Mouse (Mus musculus) neural tube, embryonic 15.5 days (tissue): ENCODE measurements around the gene Eef1b2. TPM values are rescaled to one million over a fixed set of nuclear protein-coding genes. Genes with fewer than 3 reads are reported as not detected.
A peak's percentile ranks its signal among the peaks of the same experiment; 100 is the strongest.

Experiments used
- ATAC-seq: fragments of 200-750 bp; cut with Nextera tagmentation; 2 replicates; pipeline ENCODE4 v1.8.0; 2017; ENCODE audit warnings: mild to moderate bottlenecking, moderate TSS enrichment, moderate library complexity; ENCODE audit not compliant: low FRiP score
- H3K27ac ChIP-seq: fragments of 300-500 bp; sonication (generic); replicated peaks from 2 replicates; pipeline ENCODE4 v1.5.1; 2015; ENCODE audit warnings: mild to moderate bottlenecking, inconsistent platforms
- H3K27me3 ChIP-seq: fragments of 300-500 bp; sonication (generic); replicated peaks from 2 replicates; pipeline ENCODE4 v1.6.1; 2015; ENCODE audit warnings: inconsistent platforms
- H3K36me3 ChIP-seq: fragments of 300-500 bp; sonication (generic); 2 replicates; pipeline ENCODE4 v1.6.1; 2015; ENCODE audit warnings: inconsistent platforms
- H3K4me1 ChIP-seq: fragments of 300-500 bp; sonication (generic); 2 replicates; pipeline ENCODE4 v1.6.1; 2015; ENCODE audit warnings: inconsistent platforms
- H3K4me2 ChIP-seq: fragments of 300-500 bp; sonication (generic); 2 replicates; pipeline ENCODE4 v1.6.1; 2015; ENCODE audit warnings: inconsistent platforms, mild to moderate bottlenecking, moderate library complexity
- H3K4me3 ChIP-seq: fragments of 300-500 bp; sonication (generic); replicated peaks from 2 replicates; pipeline ENCODE4 v1.5.1; 2015; ENCODE audit warnings: mild to moderate bottlenecking, inconsistent platforms
- H3K9ac ChIP-seq: fragments of 300-500 bp; sonication (generic); replicated peaks from 2 replicates; pipeline ENCODE4 v1.6.1; 2015; ENCODE audit warnings: mild to moderate bottlenecking, inconsistent platforms
- H3K9me3 ChIP-seq: fragments of 300-500 bp; sonication (generic); replicated peaks from 2 replicates; pipeline ENCODE4 v1.6.1; 2016; ENCODE audit warnings: inconsistent platforms
- WGBS: fragments of 180-500 bp; shearing (Covaris S2); methylation state at CpG from one replicate; pipeline ENCODE4 v1.1.7; 2015; ENCODE audit warnings: mixed read lengths; 5-methylcytosine and 5-hydroxymethylcytosine counted together
- polyA plus RNA-seq: library from polyadenylated mRNA; unstranded; fragments of >200 nt; fragmentation: Nextera tagmentation; extraction: Ambion mirVana; gene quantifications from 2 replicates; pipeline ENCODE4 v1.2.1, GENCODE M21; 2015

Eef1b2 gene
- polyA plus RNA-seq, 1 experiment from 2014 or later, result 484 TPM

DNA sequence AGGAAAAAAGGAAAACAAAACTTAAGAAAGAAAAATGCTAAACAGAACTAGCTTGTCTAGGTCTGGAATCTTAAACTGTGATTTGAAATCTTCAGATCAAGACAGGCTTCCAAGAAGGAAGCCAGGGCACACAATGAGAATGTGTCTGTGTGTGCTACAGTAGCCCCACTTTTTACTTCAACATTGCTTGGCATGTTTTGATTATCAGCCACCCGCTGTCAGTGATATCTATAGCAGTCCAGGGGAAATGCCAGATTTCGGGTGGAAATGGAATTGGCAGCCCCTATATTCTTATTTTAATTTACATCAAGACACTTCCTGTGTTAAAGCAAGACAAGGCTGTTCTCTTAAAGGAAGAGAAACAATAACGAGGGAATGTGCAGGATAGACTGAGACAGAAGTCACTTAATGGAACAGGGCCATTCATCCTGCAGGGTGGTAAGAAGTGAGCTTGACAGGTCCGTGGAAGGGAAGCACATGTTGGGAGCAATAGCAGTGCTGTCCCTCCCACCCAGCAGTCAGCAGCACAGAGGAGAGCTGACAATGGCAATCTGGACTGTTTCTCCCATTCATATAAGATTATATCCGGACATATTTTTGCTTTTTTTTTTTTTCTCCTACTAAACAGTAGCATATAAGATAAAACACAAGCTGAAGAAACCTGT is 19.4 kb downstream of the Eef1b2 start:
- Histone ChIP-seq H3K9ac (no peak overlapping the region), H3K27me3 (no peaks in the 10 kb centered on the region), H3K9me3 (no peaks in the 10 kb centered on the region), H3K4me1 (no peaks in the 10 kb centered on the region), H3K4me2 (no peak overlapping the region), H3K27ac (no peak overlapping the region), H3K4me3 (no peak overlapping the region), H3K36me3 (no peaks in the 10 kb centered on the region)
- ATAC-seq, result no peak
- 74% methylated on average over 5 of the region's 5 CpGs for WGBS

DNA sequence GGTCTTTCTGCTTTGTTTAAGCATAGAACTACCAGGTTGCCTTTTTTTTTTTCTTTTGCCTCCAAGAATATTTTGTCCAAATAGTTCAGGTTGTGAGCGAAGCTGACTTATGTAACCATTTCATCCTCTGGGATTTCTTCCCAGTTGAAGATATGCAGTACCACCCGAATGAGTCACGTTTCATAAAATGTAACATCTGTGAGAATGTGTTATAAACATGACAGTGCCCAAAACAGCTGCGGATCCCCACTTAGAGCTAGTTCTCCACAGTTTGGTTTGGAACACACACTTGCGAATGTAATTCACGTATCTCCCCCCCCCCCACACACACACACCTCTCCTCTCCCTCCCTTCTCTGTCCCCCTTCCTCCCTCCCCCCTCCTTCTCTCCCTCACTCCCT is 22.8 kb downstream of the Eef1b2 start:
- 92% methylated on average over 6 of the region's 6 CpGs for WGBS
- H3K9ac ChIP-seq, result no peak overlapping the region

DNA sequence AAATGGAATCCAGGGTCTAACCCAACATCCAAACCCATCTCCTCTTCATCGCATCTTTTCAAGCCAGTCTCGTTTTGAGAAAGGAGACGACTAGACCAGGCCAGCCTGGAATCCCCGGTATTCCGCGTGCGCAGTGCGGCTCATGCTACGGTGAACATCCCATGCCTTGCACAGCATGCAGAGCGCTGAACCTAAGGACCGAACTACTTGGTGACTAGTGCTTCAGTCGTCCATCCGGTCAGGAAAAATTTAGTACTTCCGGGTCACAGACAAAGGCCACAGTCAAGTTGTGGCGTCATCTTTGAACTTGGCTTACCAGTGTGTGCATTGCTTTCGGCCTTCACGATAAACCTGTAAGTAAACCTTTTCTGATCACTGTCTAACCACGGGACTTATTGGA is 23.7 kb downstream of the Eef1b2 start:
- Histone ChIP-seq H3K9ac (no peak overlapping the region), H3K36me3 (no peaks in the 10 kb centered on the region), H3K4me3 (no peak overlapping the region), H3K9me3 (no peaks in the 10 kb centered on the region), H3K4me1 (peaks cover 13% of the 10 kb centered on the region), H3K27ac (no peak overlapping the region), H3K27me3 (no peaks in the 10 kb centered on the region), H3K4me2 (no peak overlapping the region)
- 97% methylated on average over 18 of the region's 18 CpGs for WGBS
- no peak for ATAC-seq

More for the DNA sequence above, 22.8 kb downstream of the Eef1b2 start:
- no peak overlapping the region for H3K4me3 ChIP-seq
- H3K27me3 ChIP-seq, result no peaks in the 10 kb centered on the region
- ATAC-seq, result no peak
- H3K36me3 ChIP-seq, result no peaks in the 10 kb centered on the region
- H3K9me3 ChIP-seq, result no peaks in the 10 kb centered on the region
- no peak overlapping the region for H3K4me2 ChIP-seq
- H3K27ac ChIP-seq, result no peak overlapping the region
- peaks cover 10% of the 10 kb centered on the region for H3K4me1 ChIP-seq

DNA sequence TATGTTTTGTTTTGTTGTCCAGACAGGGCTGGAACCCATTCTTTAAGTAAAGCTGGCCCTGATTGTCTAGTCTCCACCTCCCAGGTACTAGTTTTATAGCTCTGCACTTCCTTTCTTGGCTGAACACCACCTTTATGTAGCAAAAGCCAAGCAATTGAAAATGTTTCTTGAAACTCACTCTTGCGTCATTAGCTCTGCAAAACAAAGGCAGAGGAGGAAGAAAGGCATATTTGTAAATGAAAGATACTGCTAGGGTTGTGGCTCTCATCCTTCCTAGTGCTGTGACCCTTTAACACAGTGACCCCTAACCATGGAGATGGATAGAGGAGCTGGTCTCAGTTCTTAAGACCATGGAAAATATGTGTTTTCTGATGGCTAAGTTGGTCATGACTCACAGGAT is 25.0 kb downstream of the Eef1b2 start:
- H3K4me2 ChIP-seq, result no peak overlapping the region
- ATAC-seq, result no peak
- no peak overlapping the region for H3K27ac ChIP-seq
- H3K36me3 ChIP-seq, result no peaks in the 10 kb centered on the region
- peaks cover 13% of the 10 kb centered on the region for H3K4me1 ChIP-seq
- WGBS, result 68% methylated on average over 1 of the region's 1 CpGs
- H3K9ac ChIP-seq, result no peak overlapping the region
- H3K27me3 ChIP-seq, result no peaks in the 10 kb centered on the region
- no peak overlapping the region for H3K4me3 ChIP-seq
- no peaks in the 10 kb centered on the region for H3K9me3 ChIP-seq

DNA sequence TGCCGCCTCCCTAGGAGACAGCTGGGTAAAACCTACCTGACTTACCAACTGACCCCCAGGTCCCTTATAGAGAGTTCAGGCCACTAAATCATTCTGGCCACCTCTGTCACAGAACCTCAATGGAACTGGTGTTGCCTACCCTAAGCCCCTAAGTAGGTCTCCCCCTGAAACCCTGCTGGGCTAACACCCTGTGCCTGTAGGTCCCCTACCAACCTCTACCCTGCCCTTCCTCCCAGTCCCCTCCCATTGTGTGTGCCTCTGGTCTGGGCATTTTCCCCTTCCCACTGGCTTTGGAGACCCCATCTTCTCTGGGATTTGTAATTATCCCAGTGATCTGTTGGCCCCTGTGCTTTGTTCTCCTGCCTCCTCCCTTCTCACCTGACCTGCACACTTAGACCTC is 26.8 kb downstream of the Eef1b2 start:
- Histone ChIP-seq H3K27ac (peak overlapping the region; percentile 76), H3K4me2 (no peak overlapping the region), H3K4me3 (no peak overlapping the region), H3K4me1 (peaks cover 13% of the 10 kb centered on the region), H3K9me3 (no peaks in the 10 kb centered on the region), H3K27me3 (no peaks in the 10 kb centered on the region), H3K9ac (no peak overlapping the region), H3K36me3 (no peaks in the 10 kb centered on the region)
- WGBS, result 71% methylated on average over 1 of the region's 1 CpGs
- ATAC-seq, result peak; percentile 69; the same call in 1 of the 2 replicates

DNA sequence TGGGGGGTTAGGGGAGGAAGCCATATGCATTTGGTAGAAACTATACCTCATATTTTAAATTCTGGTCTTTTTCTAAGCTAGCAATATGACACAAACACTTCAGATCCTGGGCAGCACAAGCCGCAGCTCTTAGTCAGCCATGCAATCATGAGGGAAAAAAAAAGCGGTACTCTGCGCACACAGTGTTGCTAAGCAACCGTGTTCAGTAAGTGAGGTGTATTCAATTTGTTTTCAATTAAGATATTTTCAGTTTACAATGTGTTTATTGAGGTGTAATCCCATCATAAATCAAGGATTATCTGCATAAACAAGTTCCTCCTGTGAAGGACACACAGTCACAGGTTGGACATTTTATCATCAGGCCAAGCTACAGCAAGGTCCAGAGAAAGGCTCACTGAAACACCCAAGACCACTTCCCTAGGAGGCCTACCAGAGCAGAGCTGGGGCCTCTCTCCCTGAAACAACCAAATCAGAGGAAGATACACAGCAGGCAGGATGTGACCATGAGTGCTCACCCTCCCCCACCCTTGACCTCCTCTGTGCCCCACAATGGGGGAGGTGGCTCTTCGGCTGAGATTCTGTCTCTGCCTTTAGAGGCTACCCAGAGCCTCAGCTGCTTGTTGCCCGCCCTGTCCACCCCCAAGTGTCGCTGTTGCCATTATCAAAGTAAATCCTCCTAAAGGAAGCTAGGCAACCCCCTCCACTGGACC is 27.5 kb downstream of the Eef1b2 start:
- no peaks in the 10 kb centered on the region for H3K27me3 ChIP-seq
- no peak overlapping the region for H3K9ac ChIP-seq

DNA sequence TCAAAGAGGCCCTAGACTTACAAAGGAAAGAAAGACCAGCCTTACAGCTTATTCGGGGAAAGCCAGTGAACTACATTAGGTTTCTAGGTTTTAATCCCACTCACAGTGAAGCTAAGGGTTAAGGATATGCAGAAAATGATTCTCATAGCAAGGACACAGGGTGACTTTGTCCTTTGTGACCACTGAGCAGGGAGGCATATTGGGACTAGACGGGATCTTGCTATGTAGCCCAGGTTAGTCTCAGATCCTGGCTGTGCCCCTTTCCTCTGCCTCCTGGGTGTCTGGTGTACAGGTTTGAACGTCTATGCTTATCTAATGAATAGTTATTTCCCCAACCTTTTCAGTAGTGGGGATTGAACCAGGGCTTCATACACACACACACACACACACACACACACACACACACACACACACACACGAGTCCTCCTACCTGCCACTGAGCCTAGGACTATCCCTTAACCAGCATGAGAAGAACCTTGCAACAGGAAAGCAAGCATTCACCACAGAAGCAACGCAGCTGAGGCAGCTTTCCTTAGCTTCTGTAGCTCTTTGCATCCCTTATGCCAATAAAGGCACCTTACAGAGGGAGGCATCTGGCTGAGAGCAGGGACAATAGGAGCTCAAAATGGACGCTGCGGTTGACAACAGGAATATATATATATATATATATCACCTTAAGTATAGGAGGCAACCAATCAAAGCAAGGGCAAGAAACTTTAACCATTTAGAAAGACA is 28.2 kb downstream of the Eef1b2 start:
- peaks cover 13% of the 10 kb centered on the region for H3K4me1 ChIP-seq
- 31% methylated on average over 7 of the region's 7 CpGs for WGBS
- ATAC-seq, result no peak
- H3K27ac ChIP-seq, result peak overlapping the region; percentile 76
- no peaks in the 10 kb centered on the region for H3K36me3 ChIP-seq
- H3K27me3 ChIP-seq, result no peaks in the 10 kb centered on the region
- no peak overlapping the region for H3K4me3 ChIP-seq
- H3K9me3 ChIP-seq, result no peaks in the 10 kb centered on the region
- no peak overlapping the region for H3K4me2 ChIP-seq
- no peak overlapping the region for H3K9ac ChIP-seq

More for the DNA sequence above, 27.5 kb downstream of the Eef1b2 start:
- Histone ChIP-seq H3K4me1 (peaks cover 13% of the 10 kb centered on the region), H3K4me2 (no peak overlapping the region), H3K36me3 (no peaks in the 10 kb centered on the region), H3K9me3 (no peaks in the 10 kb centered on the region), H3K27ac (peak overlapping the region; percentile 76), H3K4me3 (no peak overlapping the region)
- WGBS, result 3% methylated on average over 7 of the region's 7 CpGs
- ATAC-seq, result peak; percentile 93

DNA sequence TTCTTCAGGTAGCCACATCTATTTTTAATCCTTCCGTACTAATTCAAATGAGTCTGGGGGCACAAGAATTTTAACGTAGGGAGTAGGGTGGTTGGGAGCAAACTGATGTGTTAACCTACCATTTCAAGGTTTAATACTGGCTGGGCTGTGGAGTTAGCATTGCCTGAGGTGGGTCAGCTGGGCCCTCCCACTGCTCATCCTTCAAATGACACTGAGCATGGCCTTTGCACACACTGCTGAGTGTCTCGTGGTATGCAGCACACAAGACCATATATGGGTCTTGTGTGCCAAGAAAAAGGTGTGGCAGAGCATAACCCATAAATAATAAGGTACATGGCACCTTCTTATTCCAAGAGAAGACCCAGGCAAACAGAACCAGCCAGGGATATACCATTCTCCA is 31.0 kb downstream of the Eef1b2 start:
- Histone ChIP-seq H3K9ac (no peak overlapping the region), H3K9me3 (no peaks in the 10 kb centered on the region), H3K4me2 (no peak overlapping the region), H3K4me1 (peaks cover 13% of the 10 kb centered on the region), H3K27ac (no peak overlapping the region), H3K27me3 (no peaks in the 10 kb centered on the region), H3K4me3 (no peak overlapping the region), H3K36me3 (no peaks in the 10 kb centered on the region)
- ATAC-seq, result no peak
- 81% methylated on average over 3 of the region's 3 CpGs for WGBS

DNA sequence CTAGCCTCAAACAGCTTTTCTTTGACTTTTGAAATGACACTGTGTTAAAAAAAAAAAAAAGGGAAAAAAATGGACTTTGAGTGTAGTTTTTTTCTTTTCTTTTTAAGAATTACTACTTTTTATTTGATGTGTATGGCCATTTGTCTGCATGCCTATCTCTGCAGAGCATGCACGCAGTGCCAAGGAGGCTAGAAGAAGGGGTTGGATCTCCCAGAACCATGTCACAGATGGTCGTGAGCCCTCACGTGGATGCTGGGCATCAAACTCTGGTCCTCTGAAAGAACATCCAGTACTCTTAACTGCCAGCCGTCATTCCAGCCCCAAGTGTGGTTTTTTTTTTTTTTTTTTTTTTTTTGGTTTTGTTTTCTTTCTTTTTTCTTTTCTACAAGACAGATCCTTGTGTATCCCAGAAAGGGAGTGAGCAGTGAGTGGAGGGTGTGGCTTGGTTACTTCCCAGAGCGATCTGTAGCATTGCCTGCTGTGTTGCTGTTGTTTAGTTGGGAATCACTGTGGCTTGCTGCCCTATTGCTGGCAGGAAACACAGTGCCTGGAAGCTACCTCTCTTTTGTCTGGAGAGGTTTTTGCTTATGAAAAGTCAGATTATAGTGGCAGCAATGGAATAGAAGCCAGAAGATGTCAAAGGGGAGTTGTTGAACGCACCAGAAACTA is 33.4 kb downstream of the Eef1b2 start:
- Histone ChIP-seq H3K27me3 (no peaks in the 10 kb centered on the region), H3K4me1 (peaks cover 9% of the 10 kb centered on the region), H3K4me2 (no peak overlapping the region), H3K4me3 (no peak overlapping the region), H3K9me3 (no peaks in the 10 kb centered on the region), H3K9ac (no peak overlapping the region), H3K27ac (no peak overlapping the region), H3K36me3 (no peaks in the 10 kb centered on the region)
- 29% methylated on average over 6 of the region's 6 CpGs for WGBS
- no peak for ATAC-seq

DNA sequence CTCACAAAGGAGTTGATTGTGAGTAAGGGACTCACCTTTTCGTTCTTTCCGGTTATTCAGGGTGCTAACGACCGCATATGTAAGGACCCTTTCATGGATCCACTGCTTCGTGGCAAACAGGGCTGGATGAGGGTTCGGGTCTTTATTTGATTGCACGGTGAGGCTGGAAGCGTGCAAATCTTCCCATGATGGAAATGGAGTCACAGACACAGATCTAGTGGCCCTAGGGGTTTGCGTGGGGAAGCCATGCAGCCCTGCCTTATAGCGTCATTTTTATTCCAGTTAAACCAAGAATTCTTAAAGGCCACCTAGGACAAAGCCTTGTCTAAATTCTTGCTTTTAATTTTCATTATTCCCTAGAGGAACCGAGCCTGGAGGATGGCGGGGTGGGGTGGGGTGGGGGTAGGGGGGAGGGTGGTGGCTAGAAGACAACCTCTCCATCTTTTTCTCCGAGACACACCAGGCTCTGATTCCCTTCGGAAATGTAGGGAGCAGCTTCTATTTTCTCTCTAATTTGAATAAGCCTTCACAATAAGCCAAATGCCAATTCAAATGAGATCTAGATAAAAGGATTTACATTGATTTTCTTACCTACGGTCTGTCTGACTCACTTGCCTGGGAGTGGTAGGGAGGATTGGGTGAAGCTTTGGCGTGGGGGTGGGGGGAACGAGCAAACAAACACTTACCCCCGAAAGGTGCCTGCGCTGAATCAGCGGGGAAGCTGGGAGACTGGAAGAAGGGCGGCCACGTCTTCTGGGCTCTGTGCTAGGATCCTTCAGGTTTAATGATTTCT is 37.0 kb downstream of the Eef1b2 start:
- Histone ChIP-seq H3K27ac (no peak overlapping the region), H3K4me3 (peak overlapping the region; percentile 10), H3K4me1 (peaks cover 9% of the 10 kb centered on the region), H3K36me3 (no peaks in the 10 kb centered on the region), H3K27me3 (no peaks in the 10 kb centered on the region), H3K9ac (no peak overlapping the region), H3K4me2 (peak overlapping the region; percentile 50), H3K9me3 (no peaks in the 10 kb centered on the region)
- 19% methylated on average over 22 of the region's 22 CpGs for WGBS
- ATAC-seq, result peak; percentile 47

DNA sequence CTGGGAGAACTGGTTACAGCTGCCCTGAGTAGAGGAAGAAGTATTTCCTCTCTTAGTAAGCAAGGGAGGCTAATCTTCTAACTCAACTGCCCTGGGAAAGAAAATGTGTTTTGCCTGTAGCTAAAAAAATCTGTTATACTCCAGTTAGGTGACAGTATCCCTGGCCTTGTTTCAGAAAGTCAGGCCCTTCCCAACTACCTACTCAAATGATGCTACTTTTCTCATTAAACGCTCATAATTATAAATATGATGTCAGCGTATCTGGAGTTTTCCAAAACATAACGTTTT is 37.6 kb downstream of the Eef1b2 start, which contains the start of gene Gpr1:
Gpr1 (minus strand) TSS at position 273 of the 288 bp plus-strand sequence.
- Histone ChIP-seq H3K27ac (no peak within 1 kb of the TSS), H3K9ac (no peak within 1 kb of the TSS), H3K4me2 (peak within 1 kb of the TSS; percentile 50), H3K4me1 (peaks cover 9% of the 10 kb centered on the region), H3K27me3 (no peaks in the 10 kb centered on the region), H3K9me3 (no peaks in the 10 kb centered on the region), H3K4me3 (peak within 1 kb of the TSS; percentile 10), H3K36me3 (no peaks in the 10 kb centered on the region)
- no peak for ATAC-seq
- WGBS, result 40% methylated on average over 3 of the region's 3 CpGs
